Mouse (Mus musculus) B cell, adult (primary cell): ENCODE measurements around the gene Mettl13. TPM values are rescaled to one million over a fixed set of nuclear protein-coding genes. Genes with fewer than 3 reads are reported as not detected.

ENCODE experiments used
- total RNA-seq: library from RNA; stranded (reverse); gene quantifications from 4 replicates; pipeline ENCODE4 v1.2.4, GENCODE M21; 2023; ENCODE audit not compliant: inconsistent age

Gene Mettl13
- total RNA-seq, result 10.1 to 12.9 TPM (median 11.6 TPM) in 4 replicates

GRCm38 (mm10) chr1:162548016-162548916 is at the start of gene Mettl13:
Gene Mettl13 (minus strand): TSS chr1:162548551.

GRCm38 (mm10) chr1:162570260-162570748 is 22.0 kb upstream of the Mettl13 start, which contains the start of gene Vamp4:
Gene Vamp4 (plus strand): TSS chr1:162570515.

Other genes with a start within 250 kb of the Mettl13 start
- 0.10 to 0.45 TPM (median 0.36 TPM) in 4 replicates for gene Dnm3, start 70.5 kb downstream of the Mettl13 start, total RNA-seq
- 53.5 to 61.7 TPM (median 59.3 TPM) in 4 replicates for gene Vamp4, start 22.0 kb upstream of the Mettl13 start, total RNA-seq
- not detected in 4 replicates for gene Myoc, start 90.6 kb upstream of the Mettl13 start, total RNA-seq
- not detected in 4 replicates for gene Myocos, start 109.7 kb upstream of the Mettl13 start, total RNA-seq
- 344 to 400 TPM (median 376 TPM) in 4 replicates for gene Prrc2c, start 192.0 kb upstream of the Mettl13 start, total RNA-seq